Mouse (Mus musculus) stomach, postnatal 0 days (tissue): ENCODE measurements around the gene Cdyl. TPM values are rescaled to one million over a fixed set of nuclear protein-coding genes. Genes with fewer than 3 reads are reported as not detected.

Experiments
- ATAC-seq: fragments of 200-750 bp; cut with Nextera tagmentation; 2 replicates; pipeline ENCODE4 v1.8.0; 2017; ENCODE audit not compliant: low FRiP score, low TSS enrichment
- DNase-seq: peaks from one replicate; pipeline ENCODE4 v3.0.0-alpha.2; 2016; ENCODE audit warnings: low spot score
- H3K27ac ChIP-seq: fragments of 300-500 bp; sonication (generic); replicated peaks from 2 replicates; pipeline ENCODE4 v1.5.1; 2014; ENCODE audit warnings: mild to moderate bottlenecking, control low read depth
- H3K27me3 ChIP-seq: fragments of 300-500 bp; sonication (generic); 2 replicates; pipeline ENCODE4 v1.6.1; 2014; ENCODE audit warnings: low read length; ENCODE audit not compliant: control insufficient read depth, insufficient read depth
- H3K36me3 ChIP-seq: fragments of 300-500 bp; sonication (generic); 2 replicates; pipeline ENCODE4 v1.6.1; 2014; ENCODE audit warnings: low read length, mixed read lengths; ENCODE audit not compliant: control insufficient read depth, insufficient read depth
- H3K4me1 ChIP-seq: fragments of 300-500 bp; sonication (generic); replicated peaks from 2 replicates; pipeline ENCODE4 v1.6.1; 2014; ENCODE audit warnings: antibody characterized with exemption; ENCODE audit not compliant: control insufficient read depth, insufficient read depth
- H3K4me2 ChIP-seq: fragments of 300-500 bp; sonication (generic); replicated peaks from 2 replicates; pipeline ENCODE4 v1.6.1; 2014; ENCODE audit warnings: low read depth, mild to moderate bottlenecking, control low read depth, moderate library complexity
- H3K4me3 ChIP-seq: fragments of 300-500 bp; sonication (generic); 2 replicates; pipeline ENCODE4 v1.5.1; 2014; ENCODE audit warnings: low read depth, low read length, control low read depth
- H3K9ac ChIP-seq: fragments of 300-500 bp; sonication (generic); 2 replicates; pipeline ENCODE4 v1.6.1; 2014; ENCODE audit warnings: mild to moderate bottlenecking, low read length, control low read depth, mixed read lengths
- H3K9me3 ChIP-seq: fragments of 300-500 bp; sonication (generic); 2 replicates; pipeline ENCODE4 v1.6.1; 2016; ENCODE audit warnings: low read length; ENCODE audit not compliant: control insufficient read depth
- CTCF ChIP-seq: IDR thresholded peaks from 2 replicates; pipeline ENCODE4 v1.5.1; 2016; ENCODE audit warnings: antibody characterized with exemption, low read depth, mild to moderate bottlenecking, moderate library complexity
- EP300 ChIP-seq: optimal IDR thresholded peaks from 2 replicates; pipeline ENCODE3; 2016; ENCODE audit warnings: antibody characterized with exemption
- WGBS: fragments of 180-500 bp; shearing (Covaris S2); extraction: QIAGEN DNeasy Blood & Tissue Kit; methylation state at CpG from one replicate; pipeline ENCODE4 v1.1.7; 2014; 5-methylcytosine and 5-hydroxymethylcytosine counted together
- polyA plus RNA-seq: library from polyadenylated mRNA; unstranded; fragments of >200 nt; fragmentation: Nextera tagmentation; extraction: Ambion mirVana; gene quantifications from 2 replicates; pipeline ENCODE4 v1.2.1, GENCODE M21; 2015

Gene Cdyl
- polyA plus RNA-seq, 1 experiment from 2014 or later, result 6.9 TPM

DNA sequence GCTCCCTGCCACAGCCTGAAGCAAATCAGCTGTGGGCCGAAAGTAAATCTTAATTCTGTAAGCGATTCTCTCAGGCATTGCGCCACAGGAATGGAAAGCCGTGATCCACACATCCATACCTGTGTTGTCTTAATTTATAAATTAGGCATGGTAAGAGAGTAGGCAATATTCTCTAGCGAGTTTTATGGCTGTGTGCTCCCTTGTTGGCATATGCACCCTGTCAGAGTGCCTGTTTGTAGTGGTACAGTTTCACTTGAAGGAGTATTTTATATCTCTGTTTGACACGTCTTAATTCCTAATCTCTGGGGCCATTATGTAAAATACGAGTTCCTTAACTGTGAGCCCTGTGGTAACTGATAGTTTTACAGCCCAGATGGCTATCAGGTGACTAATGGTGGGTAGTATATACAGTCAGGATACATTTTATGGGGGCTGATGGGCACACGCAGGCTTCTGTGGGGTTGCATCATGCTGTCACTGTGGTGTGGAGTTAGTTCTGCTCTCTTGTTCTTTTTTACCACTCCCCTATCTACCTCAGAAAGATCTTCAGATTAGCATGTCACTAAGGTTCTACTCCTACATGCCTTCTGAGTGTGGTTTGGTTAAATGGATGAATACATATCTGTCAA lies 96.1 kb downstream of the Cdyl start:
- WGBS, result 59% methylated on average over 8 of the region's 8 CpGs
- no peak for ATAC-seq

GRCm38 (mm10) chr13:35756393-35757338 lies 97.0 kb downstream of the Cdyl start:
- 85% methylated on average over 21 of the region's 21 CpGs for WGBS
- TF ChIP-seq EP300, result no peak
- no peak for TF ChIP-seq CTCF
- no peak for ATAC-seq

More for the DNA sequence above, 96.1 kb downstream of the Cdyl start:
- TF ChIP-seq EP300 (no peak), CTCF (no peak)
- H3K4me3 ChIP-seq, result no peak overlapping the region
- no peaks in the 10 kb centered on the region for H3K27me3 ChIP-seq
- H3K9ac ChIP-seq, result no peak overlapping the region
- H3K4me2 ChIP-seq, result no peak overlapping the region
- H3K36me3 ChIP-seq, result no peaks in the 10 kb centered on the region
- H3K27ac ChIP-seq, result no peak overlapping the region
- no peaks in the 10 kb centered on the region for H3K9me3 ChIP-seq
- no peak for DNase-seq
- H3K4me1 ChIP-seq, result 0 out of 2 replicates have a peak, but pooled peaks cover 3% of the 10 kb centered on the region

GRCm38 (mm10) chr13:35760372-35760771 lies 100.7 kb downstream of the Cdyl start:
- no peak for TF ChIP-seq EP300
- TF ChIP-seq CTCF, result no peak
- Histone ChIP-seq H3K27me3 (no peaks in the 10 kb centered on the region), H3K9me3 (no peaks in the 10 kb centered on the region), H3K27ac (no peak overlapping the region), H3K36me3 (no peaks in the 10 kb centered on the region), H3K4me1 (no peaks in the 10 kb centered on the region), H3K4me2 (no peak overlapping the region), H3K4me3 (no peak overlapping the region), H3K9ac (no peak overlapping the region)
- DNase-seq, result no peak
- 64% methylated on average over 2 of the region's 2 CpGs for WGBS
- ATAC-seq, result no peak

More at GRCm38 (mm10) chr13:35756393-35757338, 97.0 kb downstream of the Cdyl start:
- Histone ChIP-seq H3K4me2 (no peak overlapping the region), H3K9me3 (no peaks in the 10 kb centered on the region), H3K4me1 (0 out of 2 replicates have a peak, but pooled peaks cover 3% of the 10 kb centered on the region), H3K36me3 (no peaks in the 10 kb centered on the region), H3K9ac (no peak overlapping the region), H3K4me3 (no peak overlapping the region), H3K27ac (no peak overlapping the region), H3K27me3 (no peaks in the 10 kb centered on the region)
- no peak for DNase-seq

DNA sequence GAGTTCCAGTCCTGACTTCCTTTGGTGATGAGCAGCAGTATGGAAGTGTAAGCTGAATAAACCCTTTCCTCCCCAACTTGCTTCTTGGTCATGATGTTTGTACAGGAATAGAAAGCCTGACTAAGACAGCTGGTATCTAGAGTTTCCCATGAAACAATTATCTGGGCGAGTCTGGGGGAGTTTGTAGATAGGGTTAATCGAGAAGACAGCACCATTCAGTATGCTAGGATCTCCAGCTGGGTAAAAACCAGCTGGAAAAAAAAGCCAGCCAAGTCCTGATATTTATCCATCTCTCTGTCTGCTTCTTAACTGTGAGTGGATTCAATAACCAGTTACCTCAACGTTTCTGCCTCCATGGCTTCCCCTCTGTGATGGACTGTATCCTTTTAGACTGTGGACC lies 104.9 kb downstream of the Cdyl start:
- Histone ChIP-seq H3K9ac (no peak overlapping the region), H3K4me1 (no peaks in the 10 kb centered on the region), H3K27me3 (no peaks in the 10 kb centered on the region), H3K9me3 (no peaks in the 10 kb centered on the region), H3K27ac (no peak overlapping the region), H3K4me2 (no peak overlapping the region), H3K36me3 (no peaks in the 10 kb centered on the region), H3K4me3 (no peak overlapping the region)
- ATAC-seq (no peak), DNase-seq (no peak)
- TF ChIP-seq EP300 (no peak), CTCF (no peak)
- 58% methylated on average over 3 of the region's 3 CpGs for WGBS

DNA sequence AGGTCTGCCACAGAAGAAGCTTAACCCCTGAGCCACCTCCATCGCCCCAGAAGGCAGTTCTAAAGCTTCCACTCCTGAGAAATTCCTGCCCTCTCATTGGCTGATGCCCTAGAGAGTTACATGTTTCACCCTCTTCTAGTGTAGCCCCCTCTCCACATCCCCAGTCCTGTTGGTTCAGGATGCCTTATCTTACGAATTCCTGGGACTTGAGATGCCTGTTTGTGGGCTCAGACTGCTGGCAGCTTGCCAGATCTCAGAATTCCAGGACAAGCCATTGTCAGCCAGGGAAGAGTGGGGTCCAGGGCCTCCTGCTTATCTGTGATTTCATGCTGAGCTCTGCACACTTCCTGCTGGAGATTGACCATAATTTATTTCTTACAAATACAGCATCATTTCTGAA lies 106.2 kb downstream of the Cdyl start:
- no peaks in the 10 kb centered on the region for H3K4me1 ChIP-seq
- ATAC-seq, result no peak
- TF ChIP-seq EP300 (no peak), CTCF (no peak)
- H3K36me3 ChIP-seq, result no peaks in the 10 kb centered on the region
- no peaks in the 10 kb centered on the region for H3K9me3 ChIP-seq
- H3K27me3 ChIP-seq, result no peaks in the 10 kb centered on the region
- 33% methylated on average over 2 of the region's 2 CpGs for WGBS
- no peak for DNase-seq
- no peak overlapping the region for H3K4me2 ChIP-seq
- H3K4me3 ChIP-seq, result no peak overlapping the region
- H3K27ac ChIP-seq, result no peak overlapping the region
- no peak overlapping the region for H3K9ac ChIP-seq

DNA sequence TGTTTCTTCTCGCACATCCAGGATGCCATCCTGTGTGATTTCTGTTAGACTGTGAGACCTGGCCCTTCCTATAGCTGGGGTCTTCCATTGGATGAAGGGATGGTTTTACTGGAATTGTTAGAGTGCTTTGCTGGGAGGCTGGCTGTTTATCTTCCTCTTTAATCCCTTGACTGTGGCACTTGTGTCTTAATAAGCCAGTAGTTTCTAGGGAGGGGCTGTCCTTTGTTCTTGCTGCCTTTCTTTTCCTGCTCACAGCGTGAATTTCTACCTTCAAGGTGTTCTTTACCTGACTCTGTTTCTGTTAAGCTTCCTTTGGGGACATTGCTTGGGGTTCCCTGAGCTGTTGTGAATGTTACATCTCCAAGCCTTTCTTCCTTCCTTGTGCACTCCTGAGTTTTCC lies 110.0 kb downstream of the Cdyl start:
- H3K27ac ChIP-seq, result no peak overlapping the region
- TF ChIP-seq EP300 (no peak), CTCF (no peak)
- no peaks in the 10 kb centered on the region for H3K9me3 ChIP-seq
- no peak overlapping the region for H3K4me3 ChIP-seq
- no peak for DNase-seq
- WGBS, result 53% methylated on average over 2 of the region's 2 CpGs
- H3K36me3 ChIP-seq, result no peaks in the 10 kb centered on the region
- H3K4me1 ChIP-seq, result no peaks in the 10 kb centered on the region
- no peak for ATAC-seq
- H3K9ac ChIP-seq, result no peak overlapping the region
- no peaks in the 10 kb centered on the region for H3K27me3 ChIP-seq
- H3K4me2 ChIP-seq, result no peak overlapping the region
